Mouse (Mus musculus) myocyte (in vitro differentiated cells): ENCODE results near the gene Ttll11. TPM values are rescaled to one million over a fixed set of nuclear protein-coding genes. Genes with fewer than 3 reads are reported as not detected.

Source experiments
- H3K27me3 ChIP-seq: one replicate; pipeline ENCODE4 v1.6.1; 2011; ENCODE audit not compliant: control insufficient read depth, insufficient read depth, insufficient read length
- H3K36me3 ChIP-seq: one replicate; pipeline ENCODE4 v1.6.1; 2011; ENCODE audit not compliant: control insufficient read depth, insufficient read depth
- H3K4me2 ChIP-seq: one replicate; pipeline ENCODE4 v1.6.1; 2011; ENCODE audit warnings: low read depth, control low read depth
- H3K4me3 ChIP-seq: one replicate; pipeline ENCODE4 v1.5.1; 2011; ENCODE audit warnings: mild to moderate bottlenecking, control low read depth, moderate library complexity
- H3K79me2 ChIP-seq: one replicate; pipeline ENCODE4 v1.6.1; 2011; ENCODE audit not compliant: control insufficient read depth, insufficient read depth
- H3ac ChIP-seq: one replicate; pipeline ENCODE4 v1.6.1; 2011; ENCODE audit not compliant: control insufficient read depth, insufficient read length
- CEBPB ChIP-seq: IDR thresholded peaks from 2 replicates; pipeline ENCODE4 v1.6.1; 2011; ENCODE audit warnings: mild to moderate bottlenecking, moderate library complexity; ENCODE audit not compliant: poor library complexity, insufficient read depth, severe bottlenecking
- E2F4 ChIP-seq: IDR thresholded peaks from one replicate; pipeline ENCODE4 v1.6.1; 2011; ENCODE audit warnings: mild to moderate bottlenecking, control low read depth, moderate library complexity; ENCODE audit not compliant: insufficient read depth
- MAX ChIP-seq: IDR thresholded peaks from one replicate; pipeline ENCODE4 v1.6.1; 2011; ENCODE audit warnings: low read depth, mild to moderate bottlenecking, control low read depth
- MYOD1 ChIP-seq, 3 experiments: IDR thresholded peaks; one replicate each; pipeline ENCODE4 v1.6.1; 2011; ENCODE audit warnings: control low read depth in 2 of 3, low read depth in 2 of 3, mild to moderate bottlenecking in 2 of 3, moderate library complexity in 1 of 3; ENCODE audit not compliant: insufficient read length in 2 of 3, control insufficient read depth in 1 of 3
- MYOG ChIP-seq, 3 experiments: IDR thresholded peaks; one replicate each; pipeline ENCODE4 v1.6.1; 2011; ENCODE audit warnings: control low read depth in 2 of 3, low read depth in 2 of 3, mild to moderate bottlenecking in 2 of 3; ENCODE audit not compliant: insufficient read length in 2 of 3, control insufficient read depth in 1 of 3, insufficient read depth in 1 of 3
- POLR2A ChIP-seq: IDR thresholded peaks from one replicate; pipeline ENCODE4 v1.6.1; 2011; ENCODE audit warnings: low read depth, mild to moderate bottlenecking, control low read depth, moderate library complexity; ENCODE audit not compliant: insufficient read length
- POLR2AphosphoS2 ChIP-seq: IDR thresholded peaks from one replicate; pipeline ENCODE4 v1.6.1; 2011; ENCODE audit warnings: low read depth, control low read depth; ENCODE audit not compliant: insufficient read length
- REST ChIP-seq: IDR thresholded peaks from one replicate; pipeline ENCODE4 v1.6.1; 2011; ENCODE audit warnings: mild to moderate bottlenecking, control low read depth, moderate library complexity; ENCODE audit not compliant: insufficient read depth, insufficient read length
- SRF ChIP-seq: IDR thresholded peaks from one replicate; pipeline ENCODE4 v1.6.1; 2011; ENCODE audit warnings: low read depth; ENCODE audit not compliant: control insufficient read depth, insufficient read length
- TCF12 ChIP-seq: IDR thresholded peaks from one replicate; pipeline ENCODE4 v1.6.1; 2011; ENCODE audit warnings: mild to moderate bottlenecking, control low read depth; ENCODE audit not compliant: poor library complexity, insufficient read depth, severe bottlenecking
- TCF3 ChIP-seq: IDR thresholded peaks from one replicate; pipeline ENCODE4 v1.6.1; 2011; ENCODE audit warnings: low read depth, control low read depth; ENCODE audit not compliant: insufficient read length
- USF1 ChIP-seq: IDR thresholded peaks from one replicate; pipeline ENCODE4 v1.6.1; 2011; ENCODE audit warnings: low read depth, mild to moderate bottlenecking, control low read depth, moderate library complexity
- polyA plus RNA-seq: library from polyadenylated mRNA; unstranded; fragments of >200 nt; fragmentation: generic; extraction: Trizol; gene quantifications from one replicate; pipeline ENCODE4 v1.2.1, GENCODE M21; 2012; ENCODE audit warnings: missing spikeins

Gene Ttll11
- polyA plus RNA-seq, 1 experiment = 9.8 TPM

DNA sequence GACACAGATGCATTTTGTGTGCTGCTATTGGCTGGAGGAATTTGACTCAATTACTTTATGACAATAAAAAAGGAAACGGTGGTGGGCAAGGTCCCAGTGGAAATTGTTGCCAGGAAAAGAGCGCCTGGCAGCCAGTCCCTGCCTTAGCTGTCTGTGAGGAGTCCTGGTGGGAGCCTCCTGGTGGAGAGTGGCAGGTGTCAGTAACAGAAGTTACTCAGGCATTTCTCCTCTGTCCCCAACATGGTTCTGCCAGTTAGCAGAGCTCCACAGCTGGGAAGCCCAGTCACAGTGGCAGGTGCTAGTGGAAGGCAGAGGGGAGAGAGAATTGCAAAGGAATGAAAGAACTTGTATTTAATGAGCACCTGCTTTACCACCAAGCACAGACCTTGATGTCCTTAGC lies 110.5 kb downstream of the Ttll11 start:
- no peaks in the 10 kb centered on the region for H3K27me3 ChIP-seq

DNA sequence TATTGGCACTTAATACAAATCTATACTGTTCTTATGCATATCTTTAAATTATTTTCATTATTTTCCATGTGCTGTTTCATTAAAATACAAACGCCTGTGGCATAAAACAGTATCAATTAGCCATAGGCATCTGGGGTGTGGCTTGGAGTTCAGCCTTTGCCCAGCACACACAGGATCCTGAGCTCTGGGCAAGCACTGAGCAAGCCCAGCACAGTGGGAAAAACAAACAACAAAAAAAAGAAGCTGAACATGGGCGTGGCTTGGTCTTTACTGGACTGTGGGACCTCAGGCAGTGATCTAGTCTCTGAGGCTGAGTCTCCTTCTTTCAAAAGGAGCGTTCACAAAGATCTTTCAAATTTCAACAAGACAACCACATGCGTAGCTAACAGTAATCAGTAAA lies 116.4 kb downstream of the Ttll11 start:
- Histone ChIP-seq H3K4me2 (no peak overlapping the region), H3K79me2 (no peaks in the 10 kb centered on the region), H3K4me3 (no peak overlapping the region), H3K27me3 (no peaks in the 10 kb centered on the region), H3K36me3 (no peaks in the 10 kb centered on the region), H3ac (no peak overlapping the region)
- TF ChIP-seq POLR2A (no peak), MAX (no peak), SRF (no peak), E2F4 (no peak), POLR2AphosphoS2 (no peak), CEBPB (no peak), MYOD1 (IDR thresholded peaks at IDR 0.05; ENCODE audit: control insufficient read depth in 1 of 3, insufficient read length in 2 of 3, low read depth in 2 of 3) (no peak), USF1 (no peak), TCF12 (no peak), REST (no peak), MYOG (IDR thresholded peaks at IDR 0.05; ENCODE audit: control insufficient read depth in 1 of 3, insufficient read depth in 1 of 3, insufficient read length in 2 of 3, low read depth in 2 of 3) (no peak), TCF3 (no peak)

More for the DNA sequence above, 110.5 kb downstream of the Ttll11 start:
- no peak for TF ChIP-seq POLR2A
- TF ChIP-seq MYOD1 (IDR thresholded peaks at IDR 0.05; ENCODE audit: control insufficient read depth in 1 of 3, insufficient read length in 2 of 3, low read depth in 2 of 3) = peak in 2 of 3 experiments; percentile 65 to 67
- TF ChIP-seq MYOG (IDR thresholded peaks at IDR 0.05; ENCODE audit: control insufficient read depth in 1 of 3, insufficient read depth in 1 of 3, insufficient read length in 2 of 3, low read depth in 2 of 3) = peak in 1 of 3 experiments; percentile 53
- no peaks in the 10 kb centered on the region for H3K36me3 ChIP-seq
- no peaks in the 10 kb centered on the region for H3K79me2 ChIP-seq
- no peak overlapping the region for H3K4me3 ChIP-seq
- H3ac ChIP-seq = no peak overlapping the region
- no peak overlapping the region for H3K4me2 ChIP-seq

GRCm38 (mm10) chr2:35861185-35861584 lies 118.5 kb downstream of the Ttll11 start:
- H3K79me2 ChIP-seq = no peaks in the 10 kb centered on the region
- H3K27me3 ChIP-seq = no peaks in the 10 kb centered on the region
- no peak overlapping the region for H3K4me3 ChIP-seq
- H3K36me3 ChIP-seq = no peaks in the 10 kb centered on the region
- no peak overlapping the region for H3K4me2 ChIP-seq
- no peak overlapping the region for H3ac ChIP-seq
- no peak for TF ChIP-seq CEBPB
- no peak for TF ChIP-seq TCF3
- no peak for TF ChIP-seq SRF
- TF ChIP-seq MYOG (IDR thresholded peaks at IDR 0.05; ENCODE audit: control insufficient read depth in 1 of 3, insufficient read depth in 1 of 3, insufficient read length in 2 of 3, low read depth in 2 of 3) = no peak
- TF ChIP-seq MAX = no peak
- no peak for TF ChIP-seq TCF12
- TF ChIP-seq E2F4 = no peak
- TF ChIP-seq USF1 = no peak

GRCm38 (mm10) chr2:35860394-35860744 lies 119.3 kb downstream of the Ttll11 start:
- Histone ChIP-seq H3K36me3 (no peaks in the 10 kb centered on the region), H3K4me3 (no peak overlapping the region), H3ac (no peak overlapping the region), H3K27me3 (no peaks in the 10 kb centered on the region), H3K4me2 (no peak overlapping the region), H3K79me2 (no peaks in the 10 kb centered on the region)
- TF ChIP-seq MYOD1 (IDR thresholded peaks at IDR 0.05; ENCODE audit: control insufficient read depth in 1 of 3, insufficient read length in 2 of 3, low read depth in 2 of 3) (peak in 1 of 3 experiments; percentile 40), REST (no peak)

- H3K4me2 ChIP-seq = no peak overlapping the region
- no peaks in the 10 kb centered on the region for H3K36me3 ChIP-seq
- no peak overlapping the region for H3K4me3 ChIP-seq
- no peak overlapping the region for H3ac ChIP-seq
- H3K27me3 ChIP-seq = no peaks in the 10 kb centered on the region
- no peaks in the 10 kb centered on the region for H3K79me2 ChIP-seq
- TF ChIP-seq REST = no peak
- no peak for TF ChIP-seq MYOG (IDR thresholded peaks at IDR 0.05; ENCODE audit: control insufficient read depth in 1 of 3, insufficient read depth in 1 of 3, insufficient read length in 2 of 3, low read depth in 2 of 3)
- TF ChIP-seq CEBPB = no peak
- TF ChIP-seq SRF = no peak
- TF ChIP-seq USF1 = no peak
- no peak for TF ChIP-seq TCF12
- no peak for TF ChIP-seq POLR2A
- no peak for TF ChIP-seq MAX
- TF ChIP-seq MYOD1 (IDR thresholded peaks at IDR 0.05; ENCODE audit: control insufficient read depth in 1 of 3, insufficient read length in 2 of 3, low read depth in 2 of 3) = no peak
- no peak for TF ChIP-seq POLR2AphosphoS2
- TF ChIP-seq TCF3 = no peak
- TF ChIP-seq E2F4 = no peak
Measured at GRCm38 (mm10) chr2:35859708-35860393, 119.9 kb downstream of the Ttll11 start.
